Mouse (Mus musculus) embryo, embryonic 11.5 days (tissue): ENCODE results near the gene Zfp629.

ENCODE experiments used
- DNase-seq: peaks from one replicate; pipeline ENCODE4 v3.0.0-alpha.2; 2012; ENCODE audit warnings: low read depth, low spot score

The Zfp629 gene

GRCm38 (mm10) chr7:127564381-127565150 is 51.0 kb downstream of the Zfp629 start:
- no peak for DNase-seq

DNA sequence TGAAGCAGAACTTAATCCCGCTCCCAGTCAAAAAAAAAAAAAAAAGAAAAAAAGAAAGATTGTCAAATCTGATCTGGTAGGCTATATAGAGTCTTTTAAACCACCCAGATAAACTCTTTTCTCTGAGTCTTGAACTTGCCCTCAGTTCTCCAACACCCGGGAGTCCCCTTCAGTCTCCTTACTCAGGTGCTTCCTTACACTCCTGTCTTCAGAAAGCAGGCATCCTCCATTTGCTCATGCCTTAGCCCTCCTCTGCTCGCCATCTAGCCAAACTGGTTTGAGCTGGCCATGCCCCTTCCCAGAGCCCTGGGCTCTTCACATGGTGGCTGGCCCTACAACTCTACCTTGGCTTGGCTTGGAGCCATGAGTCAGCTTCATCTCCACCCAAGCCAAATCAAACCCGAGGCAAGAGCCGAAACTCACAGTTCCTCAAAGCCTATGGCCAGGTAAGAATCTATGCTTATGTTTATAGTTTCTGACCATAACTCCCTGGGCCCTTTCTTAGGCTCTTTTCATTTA is 54.2 kb downstream of the Zfp629 start, which contains the start of gene Tmem265:
Gene Tmem265 (plus strand): TSS at position 51 of the 519 bp plus-strand sequence.
- DNase-seq: no peak

DNA sequence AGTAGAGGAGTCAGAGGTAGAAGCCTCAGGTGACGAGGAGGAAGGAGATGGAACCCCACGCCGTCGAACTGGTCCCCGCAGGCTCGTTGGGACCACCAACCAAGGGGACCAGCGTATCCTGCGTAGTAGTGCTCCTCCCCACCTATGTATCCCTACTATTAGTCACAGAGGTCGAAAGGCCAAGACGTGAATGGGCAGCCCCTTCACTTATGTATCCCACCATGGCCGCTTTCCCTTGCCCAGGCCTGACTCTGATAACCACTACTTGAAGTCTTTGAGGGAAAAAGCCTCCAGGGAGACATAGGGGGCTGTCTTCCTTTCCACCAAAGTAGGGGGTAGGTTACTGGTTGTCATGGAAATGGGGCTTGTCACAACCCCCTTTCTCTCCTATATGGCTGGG is 55.0 kb downstream of the Zfp629 start:
- no peak for DNase-seq
